Mouse (Mus musculus): ENCODE measurements around the gene Mgat3. TPM values are rescaled to one million over a fixed set of nuclear protein-coding genes. Genes with fewer than 3 reads are reported as not detected.

The Mgat3 gene
- total RNA-seq (2012; rRNA removed) (not detected in 2 replicates), polyA plus RNA-seq (2012; ENCODE audit: insufficient read depth in 1 of 2, insufficient read length in 2 of 2, low read depth in 1 of 2, low replicate concordance in 2 of 2, missing spikeins in 1 of 2) (not detected)

GRCm38 (mm10) chr15:80173001-80173771 is at the start of gene Mgat3:
Gene Mgat3, plus strand, starts transcription at chr15:80173721.
- H3K9ac ChIP-seq (ENCODE audit: control insufficient read depth, low read depth, low read length, poor library complexity, severe bottlenecking): no peak within 1 kb of the TSS
- H3K36me3 ChIP-seq (ENCODE audit: control insufficient read depth in 1 of 2, insufficient read depth in 2 of 2, low read length in 2 of 2): no peaks in the 10 kb centered on the region
- H3K27me3 ChIP-seq (ENCODE audit: control insufficient read depth in 1 of 2, insufficient read depth in 2 of 2, low read length in 2 of 2): no peaks in the 10 kb centered on the region
- no peak for TF ChIP-seq RAD21 (IDR thresholded peaks at IDR 0.05; ENCODE audit: low read depth, low read length)
- no peak for TF ChIP-seq KAT2A (conservative IDR thresholded peaks at IDR 0.05; ENCODE audit: low read depth, low read length)
- TF ChIP-seq GATA1 (IDR thresholded peaks at IDR 0.05; ENCODE audit: low read depth, low read length): no peak
- no peak for TF ChIP-seq JUND (IDR thresholded peaks at IDR 0.05; ENCODE audit: low read depth, low read length)
- TF ChIP-seq ZNF384 (IDR thresholded peaks at IDR 0.05; ENCODE audit: low read depth, low read length): no peak
- no peak for TF ChIP-seq POLR2AphosphoS2 (IDR thresholded peaks at IDR 0.05; ENCODE audit: low read length)
- TF ChIP-seq MAFK (IDR thresholded peaks at IDR 0.05; ENCODE audit: borderline replicate concordance, low read depth, low read length): no peak
- no peak for TF ChIP-seq SMC3 (IDR thresholded peaks at IDR 0.05; ENCODE audit: low read depth, low read length)
- no peak for TF ChIP-seq CHD2 (IDR thresholded peaks at IDR 0.05; ENCODE audit: low read length)
- no peak for TF ChIP-seq MYB (IDR thresholded peaks at IDR 0.05; ENCODE audit: low read depth, low read length)
- TF ChIP-seq NELFE (IDR thresholded peaks at IDR 0.05; ENCODE audit: low read depth, low read length): no peak
- TF ChIP-seq ETS1 (IDR thresholded peaks at IDR 0.05; ENCODE audit: low read depth, low read length): no peak
- TF ChIP-seq UBTF (IDR thresholded peaks at IDR 0.05; ENCODE audit: borderline replicate concordance, insufficient read depth, low read depth, low read length): no peak
- TF ChIP-seq NRF1 (IDR thresholded peaks at IDR 0.05; ENCODE audit: insufficient read depth, low read depth, low read length, poor library complexity, severe bottlenecking): no peak
- TF ChIP-seq BHLHE40 (IDR thresholded peaks at IDR 0.05; ENCODE audit: borderline replicate concordance, low read depth, low read length): no peak
- no peak for TF ChIP-seq SIN3A (IDR thresholded peaks at IDR 0.05; ENCODE audit: low read length)
- TF ChIP-seq ZMIZ1 (IDR thresholded peaks at IDR 0.05; ENCODE audit: low read depth, low read length): no peak
- no peaks in the 10 kb centered on the region for H3K9me3 ChIP-seq (replicated peaks; ENCODE audit: insufficient read depth, low read length)
- DNase-seq (ENCODE audit: low read depth, low spot score): no peak
- peaks cover 0 to 10% of the 10 kb centered on the region in 2 experiments; a peak in 2 of 4 replicates for H3K4me1 ChIP-seq (ENCODE audit: control insufficient read depth in 1 of 2, insufficient read depth in 2 of 2, low read length in 2 of 2)
- no peaks in the 10 kb centered on the region for H3K79me2 ChIP-seq (ENCODE audit: control insufficient read depth, insufficient read depth, low read length, poor library complexity)
- no peak within 1 kb of the TSS for H3K4me3 ChIP-seq (ENCODE audit: control insufficient read depth in 1 of 2, insufficient read depth in 1 of 2, low read depth in 2 of 2, low read length in 2 of 2)
- H3K27ac ChIP-seq (ENCODE audit: control insufficient read depth, low read depth, low read length): no peak within 1 kb of the TSS

DNA sequence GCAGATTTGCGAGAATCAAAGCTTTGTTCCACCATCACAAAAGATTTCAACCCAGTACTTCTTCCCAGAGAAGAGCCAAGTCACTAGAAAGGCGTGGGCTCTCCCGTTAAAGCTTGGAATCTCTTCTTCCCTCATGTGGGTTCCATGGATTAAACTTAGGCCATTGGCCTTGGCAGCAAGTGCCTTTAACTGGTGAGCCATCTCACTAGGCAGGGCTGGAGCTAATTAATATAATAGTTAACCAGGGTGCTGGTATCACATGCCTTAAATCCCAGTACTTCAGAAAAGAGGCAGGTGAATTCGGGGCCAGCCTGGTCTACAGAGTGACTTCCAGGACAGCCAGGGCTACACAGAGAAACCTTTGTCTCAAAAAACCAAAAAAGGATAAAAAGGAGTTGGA is 48.9 kb upstream of the Mgat3 start:
- Histone ChIP-seq H3K27ac (ENCODE audit: control insufficient read depth, low read depth, low read length) (no peak overlapping the region), H3K79me2 (ENCODE audit: control insufficient read depth, insufficient read depth, low read length, poor library complexity) (no peaks in the 10 kb centered on the region), H3K4me1 (ENCODE audit: control insufficient read depth in 1 of 2, insufficient read depth in 2 of 2, low read length in 2 of 2) (peaks cover under 1 to 4% of the 10 kb centered on the region in 2 experiments), H3K27me3 (ENCODE audit: control insufficient read depth in 1 of 2, insufficient read depth in 2 of 2, low read length in 2 of 2) (no peaks in the 10 kb centered on the region), H3K9me3 (replicated peaks; ENCODE audit: insufficient read depth, low read length) (no peaks in the 10 kb centered on the region), H3K9ac (ENCODE audit: control insufficient read depth, low read depth, low read length, poor library complexity, severe bottlenecking) (no peak overlapping the region), H3K4me3 (ENCODE audit: control insufficient read depth in 1 of 2, insufficient read depth in 1 of 2, low read depth in 2 of 2, low read length in 2 of 2) (no peak overlapping the region), H3K36me3 (ENCODE audit: control insufficient read depth in 1 of 2, insufficient read depth in 2 of 2, low read length in 2 of 2) (peaks cover 0 to 2% of the 10 kb centered on the region in 2 experiments; a peak in 2 of 4 replicates)
- no peak for DNase-seq (ENCODE audit: low read depth, low spot score)
- TF ChIP-seq MEF2A (IDR thresholded peaks at IDR 0.05; ENCODE audit: extremely low read depth, insufficient replicate concordance, low read depth, low read length, poor library complexity, severe bottlenecking): no peak
- no peak for TF ChIP-seq NRF1 (IDR thresholded peaks at IDR 0.05; ENCODE audit: insufficient read depth, low read depth, low read length, poor library complexity, severe bottlenecking)
- TF ChIP-seq RAD21 (IDR thresholded peaks at IDR 0.05; ENCODE audit: low read depth, low read length): no peak
- no peak for TF ChIP-seq MAX (IDR thresholded peaks at IDR 0.05; ENCODE audit: low read length)
- no peak for TF ChIP-seq NELFE (IDR thresholded peaks at IDR 0.05; ENCODE audit: low read depth, low read length)
- TF ChIP-seq POLR2AphosphoS5 (IDR thresholded peaks at IDR 0.05; ENCODE audit: borderline replicate concordance, low read depth, low read length): no peak
- TF ChIP-seq TAL1 (IDR thresholded peaks at IDR 0.05; ENCODE audit: low read length): no peak
- no peak for TF ChIP-seq EP300 (IDR thresholded peaks at IDR 0.05; ENCODE audit: low read depth in 1 of 2, low read length in 2 of 2)
